Mouse (Mus musculus) central nervous system, embryonic 14 days (tissue): ENCODE data around the gene Dmac1. TPM values are rescaled to one million over a fixed set of nuclear protein-coding genes. Genes with fewer than 3 reads are reported as not detected.

ENCODE experiments used
- polyA plus RNA-seq: library from polyadenylated mRNA; depleted of rRNA; stranded (reverse); fragments of >200 nt; gene quantifications from 2 replicates; pipeline ENCODE4 v1.2.3, GENCODE M21; 2012; rRNA removed

Gene Dmac1
- polyA plus RNA-seq = 70.9 and 72.9 TPM in 2 replicates

DNA sequence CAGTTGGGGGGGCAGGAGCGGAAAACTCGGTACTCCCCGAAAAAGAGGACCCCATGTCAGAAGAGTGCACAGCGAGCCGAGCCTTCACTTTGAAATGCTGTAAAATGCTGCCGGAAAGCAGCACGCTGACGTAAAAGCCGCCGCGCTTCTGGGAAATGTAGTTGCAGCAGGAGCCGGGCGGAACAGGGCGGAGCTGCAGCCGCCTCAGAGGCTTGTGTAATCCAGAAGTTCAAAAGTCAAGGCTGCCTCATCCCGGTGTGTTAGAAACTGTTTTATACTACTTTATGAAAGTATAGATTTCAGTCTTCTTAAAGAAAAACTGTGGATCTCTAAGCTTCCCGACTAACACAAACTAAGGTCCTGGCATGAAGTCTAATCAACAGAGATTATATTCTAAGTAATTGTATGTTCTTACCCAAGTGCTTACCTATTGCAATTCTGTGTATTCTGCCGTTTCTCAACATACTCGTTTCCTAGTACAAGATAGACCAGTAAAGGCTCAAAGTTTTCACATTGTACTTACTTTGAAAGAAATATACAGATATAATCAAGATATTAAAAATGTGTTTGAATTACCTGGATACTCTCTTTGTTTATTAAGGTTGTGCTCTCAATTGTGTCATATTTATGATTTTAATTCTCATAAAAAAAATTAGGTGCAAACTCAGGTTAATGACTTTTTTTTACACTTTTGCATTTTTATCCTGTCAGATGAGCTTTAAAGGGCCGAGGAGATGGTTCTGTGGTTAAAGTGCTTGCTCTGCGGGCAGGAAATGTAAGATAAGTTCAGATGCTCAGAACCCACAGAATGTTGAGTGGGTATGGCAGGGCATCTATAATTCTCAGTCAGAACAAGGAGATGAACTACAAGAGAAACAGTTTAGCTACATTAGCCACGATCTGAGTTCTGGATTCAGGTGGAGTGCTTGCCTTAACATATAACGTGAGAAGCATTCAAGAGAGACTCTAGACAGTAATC is at the start of gene Dmac1:
Dmac1 (minus strand) TSS at position 109 of the 979 bp plus-strand sequence.

